Comparison of ENCODE assay signal across 26 mouse cellular contexts in the genomic region with DNA sequence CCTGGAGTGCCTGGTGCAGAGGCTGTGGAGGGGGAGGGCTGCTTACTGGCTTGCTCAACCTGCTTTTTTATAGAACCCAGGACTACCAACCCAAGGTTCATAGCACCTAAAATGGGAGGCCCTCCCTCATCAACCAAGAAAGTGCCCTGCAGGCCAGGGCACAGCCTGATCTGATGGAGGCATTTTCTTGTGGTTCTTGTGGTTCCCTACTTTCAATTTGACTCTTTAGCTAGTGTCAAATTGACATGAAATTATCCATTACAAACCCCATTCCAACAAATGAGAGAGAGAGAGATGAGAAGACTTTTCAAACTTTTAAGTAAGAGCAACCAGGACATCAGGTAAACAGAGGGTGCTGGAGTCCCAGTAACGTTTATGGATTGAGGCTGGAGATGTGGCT.
"Had no signal": no experiment of that assay in that cellular context is flagged by ENCODE, and none has a peak within 500 bp of the region (broad histone marks: within the 10 kb centered on the region; RNA-seq: fewer than 3 reads in every experiment).

No protein-coding gene starts in this region.

- ATAC-seq: forebrain, embryonic 13.5 days; forebrain, embryonic 14.5 days; forebrain, embryonic 15.5 days; forebrain, embryonic 16.5 days; forebrain, postnatal 0 days had no signal

- H3K27me3 ChIP-seq: embryonic facial prominence, embryonic 12.5 days; embryonic facial prominence, embryonic 13.5 days; embryonic facial prominence, embryonic 15.5 days; forebrain, embryonic 12.5 days; forebrain, embryonic 13.5 days; forebrain, embryonic 15.5 days had no signal

- H3K4me2 ChIP-seq: embryonic facial prominence, embryonic 12.5 days; embryonic facial prominence, embryonic 13.5 days; embryonic facial prominence, embryonic 15.5 days; forebrain, embryonic 12.5 days; forebrain, embryonic 13.5 days; forebrain, embryonic 15.5 days had no signal

- H3K9ac ChIP-seq: embryonic facial prominence, embryonic 12.5 days; embryonic facial prominence, embryonic 13.5 days; embryonic facial prominence, embryonic 15.5 days; forebrain, embryonic 12.5 days; forebrain, embryonic 13.5 days; forebrain, embryonic 15.5 days; forebrain, postnatal 0 days had no signal

- H3K27ac ChIP-seq: embryonic facial prominence, embryonic 10.5 days; embryonic facial prominence, embryonic 12.5 days; embryonic facial prominence, embryonic 13.5 days; embryonic facial prominence, embryonic 15.5 days; forebrain, embryonic 10.5 days; forebrain, embryonic 12.5 days; forebrain, embryonic 13.5 days; forebrain, embryonic 15.5 days; gastrocnemius, adult 2 months; heart, adult 2 months had no signal

- H3K9me3 ChIP-seq: embryonic facial prominence, embryonic 10.5 days; embryonic facial prominence, embryonic 12.5 days; embryonic facial prominence, embryonic 13.5 days; embryonic facial prominence, embryonic 15.5 days; forebrain, embryonic 10.5 days; forebrain, embryonic 12.5 days; forebrain, embryonic 13.5 days; forebrain, embryonic 15.5 days had no signal

- DNase-seq: cerebellum, adult 9-11 months; cerebellum, postnatal 10 days; cerebellum, postnatal 14 days; cerebellum, postnatal 25 days; cerebellum, postnatal 36 days; embryo, embryonic 11 days; forebrain, postnatal 0 days; gastrocnemius, adult 2 months; gastrocnemius, postnatal 10 days; gastrocnemius, postnatal 14 days; gastrocnemius, postnatal 25 days; gastrocnemius, postnatal 36 days; heart, adult 11 months; heart, adult 18-20 months; heart, adult 2 months had no signal

- H3K4me3 ChIP-seq: embryonic facial prominence, embryonic 10.5 days; embryonic facial prominence, embryonic 12.5 days; embryonic facial prominence, embryonic 13.5 days; embryonic facial prominence, embryonic 15.5 days; erythroblast, embryonic 14.5 days; forebrain, embryonic 10.5 days; forebrain, embryonic 12.5 days; forebrain, embryonic 13.5 days; forebrain, embryonic 15.5 days; gastrocnemius, adult 2 months; heart, adult 2 months had no signal

- H3K4me1 ChIP-seq: embryonic facial prominence, embryonic 10.5 days; embryonic facial prominence, embryonic 12.5 days; embryonic facial prominence, embryonic 13.5 days; embryonic facial prominence, embryonic 15.5 days; forebrain, embryonic 12.5 days; forebrain, embryonic 13.5 days; forebrain, embryonic 15.5 days had no signal
